10 mouse cellular contexts compared by ENCODE assay signal in the genomic region with DNA sequence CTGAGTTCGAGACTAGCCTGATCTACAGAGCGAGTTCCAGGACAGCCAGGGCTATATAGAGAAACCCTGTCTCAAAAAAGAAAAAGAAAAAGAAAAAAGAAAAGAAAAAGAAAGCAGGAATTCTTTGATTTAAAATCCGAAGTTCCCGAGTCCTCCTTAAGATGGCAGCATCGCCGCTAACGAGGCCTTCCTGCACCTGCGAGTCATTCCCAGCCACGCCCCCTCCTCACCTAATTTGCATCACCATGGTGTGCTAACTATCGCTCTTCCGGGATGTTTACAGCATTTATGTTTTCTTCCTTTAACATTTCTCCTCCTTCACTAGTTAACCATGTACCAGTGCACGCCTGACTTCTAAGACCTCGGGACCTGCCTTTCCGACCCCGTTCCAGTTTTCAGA. TPM values are rescaled to one million over a fixed set of nuclear protein-coding genes. Genes with fewer than 3 reads are reported as not detected.
DNase-seq lines count a peak whose midpoint lies in the region; ATAC-seq lines count a peak whose summit lies in the region.
"Had no signal": no experiment of that assay in that cellular context is flagged by ENCODE, and none has a peak within 500 bp of the region (broad histone marks: within the 10 kb centered on the region; RNA-seq: fewer than 3 reads in every experiment).

No protein-coding gene starts in this region.

- H3K4me3 ChIP-seq in forebrain, embryonic 11.5 days (ENCODE audit: low read depth, low read length) = no peak overlapping the region
- H3K4me3 ChIP-seq in neural tube, embryonic 14.5 days (ENCODE audit: low read depth, low read length) = no peak overlapping the region
- H3K4me3 ChIP-seq: limb, embryonic 12.5 days; stomach, embryonic 15.5 days had no signal

- H3K4me2 ChIP-seq in forebrain, embryonic 11.5 days (ENCODE audit: low read depth, low read length, severe bottlenecking) = no peak overlapping the region
- H3K4me2 ChIP-seq in neural tube, embryonic 14.5 days (ENCODE audit: low read depth, low read length) = peak overlapping the region; percentile 25; the same call in 1 of the 2 replicates
- H3K4me2 ChIP-seq: limb, embryonic 12.5 days; stomach, embryonic 15.5 days had no signal

- 25% methylated on average over 15 of the region's 15 CpGs for WGBS in forebrain, embryonic 11.5 days
- 17% methylated on average over 15 of the region's 15 CpGs for WGBS in neural tube, embryonic 14.5 days

- no peak for ATAC-seq in forebrain, embryonic 11.5 days (replicated peaks; ENCODE audit: low FRiP score)
- ATAC-seq in neural tube, embryonic 14.5 days (ENCODE audit: low read depth) = peak; percentile 56; the same call in 1 of the 2 replicates

- intact Hi-C loops in left cerebral cortex, postnatal 25 days (cut with DNase I) = loop anchor here (10.0 kb wide), 1 partner anchor 495 kb away; no protein-coding TSS in a partner anchor
- intact Hi-C loops in left cerebral cortex, postnatal 36 days (cut with DNase I) = no loop called here
- intact Hi-C loops in heart, postnatal 36 days (cut with DNase I) = no loop called here

- H3K27me3 ChIP-seq in forebrain, embryonic 11.5 days (ENCODE audit: control insufficient read depth, insufficient read depth, low read length) = no peaks in the 10 kb centered on the region
- no peaks in the 10 kb centered on the region for H3K27me3 ChIP-seq in neural tube, embryonic 14.5 days (ENCODE audit: control insufficient read depth, insufficient read depth, low read length)
- H3K27me3 ChIP-seq: limb, embryonic 12.5 days; stomach, embryonic 15.5 days had no signal

- no peaks in the 10 kb centered on the region for H3K4me1 ChIP-seq in forebrain, embryonic 11.5 days (replicated peaks; ENCODE audit: control insufficient read depth, insufficient read depth, low read length)
- H3K4me1 ChIP-seq in neural tube, embryonic 14.5 days (ENCODE audit: control insufficient read depth, insufficient read depth, low read length) = no peaks in the 10 kb centered on the region
- H3K4me1 ChIP-seq: limb, embryonic 12.5 days; stomach, embryonic 15.5 days had no signal

- peak; percentile 18 to 26 for DNase-seq in left cerebral cortex, postnatal 25 days (ENCODE audit: low spot score in 2 of 2)
- DNase-seq in left cerebral cortex, postnatal 36 days (ENCODE audit: low spot score in 2 of 2) = no peak
- DNase-seq in MN1 (ENCODE audit: low spot score) = peak; percentile 77
- peak; percentile 72 for DNase-seq in forebrain, embryonic 11.5 days (ENCODE audit: low spot score)
- peak; percentile 83 to 84 for DNase-seq in kidney, postnatal 25 days
- no peak for DNase-seq in frontal cortex, postnatal 14 days (ENCODE audit: low spot score in 2 of 2)
- no peak for DNase-seq in heart, postnatal 36 days

- peaks cover 3% of the 10 kb centered on the region; the same call in 1 of the 2 replicates for H3K36me3 ChIP-seq in forebrain, embryonic 11.5 days (ENCODE audit: control insufficient read depth, insufficient read depth, low read length)
- peaks cover 30% of the 10 kb centered on the region for H3K36me3 ChIP-seq in neural tube, embryonic 14.5 days (ENCODE audit: control insufficient read depth, insufficient read depth, low read length)

- no peaks in the 10 kb centered on the region for H3K9me3 ChIP-seq in forebrain, embryonic 11.5 days (ENCODE audit: control insufficient read depth, low read length)
- no peaks in the 10 kb centered on the region for H3K9me3 ChIP-seq in neural tube, embryonic 14.5 days (ENCODE audit: control insufficient read depth, low read length)
- H3K9me3 ChIP-seq: limb, embryonic 12.5 days; stomach, embryonic 15.5 days had no signal

- H3K9ac ChIP-seq in forebrain, embryonic 11.5 days (ENCODE audit: low read length) = no peak overlapping the region
- no peak overlapping the region for H3K9ac ChIP-seq in neural tube, embryonic 14.5 days (replicated peaks; ENCODE audit: low read depth, low read length)
- H3K9ac ChIP-seq: limb, embryonic 12.5 days; stomach, embryonic 15.5 days had no signal

- no peak overlapping the region for H3K27ac ChIP-seq in forebrain, embryonic 11.5 days (ENCODE audit: low read depth, low read length)
- no peak overlapping the region for H3K27ac ChIP-seq in neural tube, embryonic 14.5 days (ENCODE audit: low read depth, low read length)
- H3K27ac ChIP-seq: limb, embryonic 12.5 days; stomach, embryonic 15.5 days had no signal

RNA-seq across cellular contexts. Expression of a gene that starts 9.4 kb away (rescaled TPM):
- 100 to 1,000 TPM; 265 to 268 TPM for total RNA-seq in left cerebral cortex, postnatal 25 days (2021)
- total RNA-seq in left cerebral cortex, postnatal 36 days (2021) = 100 to 1,000 TPM; 231 to 260 TPM
- 225 and 246 TPM in 2 replicates for polyA plus RNA-seq in forebrain, embryonic 11.5 days (2014; fragmentation: Nextera tagmentation; extraction: Ambion mirVana)
- polyA plus RNA-seq in neural tube, embryonic 14.5 days (2014; fragmentation: Nextera tagmentation; extraction: Ambion mirVana) = 422 and 513 TPM in 2 replicates
- total RNA-seq in heart, postnatal 36 days (2021) = 1,000 to 10,000 TPM; 1,294 to 1,573 TPM

RNA-seq across cellular contexts. Expression of a gene that starts 9.5 kb away (rescaled TPM):
- total RNA-seq in left cerebral cortex, postnatal 25 days (2021) = 10 to 100 TPM; 25.4 to 25.6 TPM
- 10 to 100 TPM; 23.9 to 28.2 TPM for total RNA-seq in left cerebral cortex, postnatal 36 days (2021)
- 48.9 and 49.3 TPM in 2 replicates for polyA plus RNA-seq in forebrain, embryonic 11.5 days (2014; fragmentation: Nextera tagmentation; extraction: Ambion mirVana)
- 29.9 and 33.1 TPM in 2 replicates for polyA plus RNA-seq in neural tube, embryonic 14.5 days (2014; fragmentation: Nextera tagmentation; extraction: Ambion mirVana)
- 1 to 10 TPM; 7.0 to 8.1 TPM for total RNA-seq in heart, postnatal 36 days (2021)

RNA-seq across cellular contexts. Expression of a gene that starts 35.2 kb away (rescaled TPM):
- 10 to 100 TPM; 14.7 to 20.0 TPM for total RNA-seq in left cerebral cortex, postnatal 25 days (2021)
- total RNA-seq in left cerebral cortex, postnatal 36 days (2021) = 10 to 100 TPM; 13.1 to 17.8 TPM
- polyA plus RNA-seq in forebrain, embryonic 11.5 days (2014; fragmentation: Nextera tagmentation; extraction: Ambion mirVana) = 29.8 and 31.1 TPM in 2 replicates
- 60.2 and 64.9 TPM in 2 replicates for polyA plus RNA-seq in neural tube, embryonic 14.5 days (2014; fragmentation: Nextera tagmentation; extraction: Ambion mirVana)
- 1 to 10 TPM; 9.4 to 10.0 TPM for total RNA-seq in heart, postnatal 36 days (2021)

Comparison
In these comparisons a context has a peak if more than half of its experiments do, and no peak if none do; other contexts are left out.
1. DNase-seq: peak in left cerebral cortex, postnatal 25 days (2 of 2), MN1 (single experiment), forebrain, embryonic 11.5 days (single experiment) and kidney, postnatal 25 days (2 of 2); none in left cerebral cortex, postnatal 36 days (0 of 2), frontal cortex, postnatal 14 days (0 of 2) and heart, postnatal 36 days (0 of 2).
2. RNA of a gene that starts 9.4 kb away (total RNA-seq): 1,294 to 1,573 TPM in heart, postnatal 36 days; 265 to 268 TPM in left cerebral cortex, postnatal 25 days and 231 to 260 TPM in left cerebral cortex, postnatal 36 days; every median in the first group is over 4 times any median in the second.